Mouse (Mus musculus): ENCODE results near the gene Sult4a1.
"Not testable (repeated sequence)": the region's sequence is repeated elsewhere in the genome, so short reads cannot be mapped to it uniquely, and the experiment has no call there.

Gene Sult4a1

DNA sequence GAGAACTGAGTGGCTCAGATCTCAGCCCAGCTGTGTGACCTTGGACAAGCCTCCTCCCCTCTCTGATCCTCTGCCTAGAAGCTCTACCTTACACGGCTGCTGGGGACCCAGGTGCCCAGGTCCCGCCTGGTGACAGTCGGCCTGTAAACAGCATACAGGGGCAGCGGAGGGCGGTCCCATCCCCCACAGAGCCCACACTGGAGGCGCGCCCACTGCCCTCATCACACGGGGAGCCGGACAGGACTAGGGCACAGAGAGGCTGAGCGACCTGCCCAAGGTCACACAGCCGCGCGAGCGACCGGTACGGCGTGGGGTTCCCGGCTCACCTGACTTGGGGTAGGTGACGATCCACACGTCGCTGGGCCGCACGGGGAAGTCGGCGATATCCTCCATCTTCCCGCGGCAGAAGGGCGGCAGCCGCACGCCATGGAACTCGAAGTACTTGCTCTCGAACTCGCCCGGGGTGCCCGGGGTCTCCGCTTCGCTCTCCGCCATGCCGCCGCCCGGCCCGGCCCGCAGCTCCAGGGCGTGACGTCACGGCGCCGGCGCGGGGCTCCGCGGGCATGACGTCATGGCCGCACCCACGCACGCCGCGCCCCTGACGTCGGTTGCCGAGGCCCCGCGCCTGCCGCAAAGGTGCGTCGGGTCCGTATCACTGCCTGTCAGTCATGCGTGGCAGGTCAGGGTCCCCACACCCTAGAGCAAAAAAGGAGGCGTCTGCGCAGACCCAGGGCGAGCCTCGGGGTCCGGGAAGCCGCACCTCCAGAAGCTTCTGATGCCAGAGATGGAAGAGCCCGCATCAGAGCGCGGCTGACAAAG, at the start of gene Sult4a1:
Gene Sult4a1 (minus strand): TSS at position 650 of the 819 bp plus-strand sequence.
- no peak for DNase-seq (ENCODE audit: low read depth, low spot score)

DNA sequence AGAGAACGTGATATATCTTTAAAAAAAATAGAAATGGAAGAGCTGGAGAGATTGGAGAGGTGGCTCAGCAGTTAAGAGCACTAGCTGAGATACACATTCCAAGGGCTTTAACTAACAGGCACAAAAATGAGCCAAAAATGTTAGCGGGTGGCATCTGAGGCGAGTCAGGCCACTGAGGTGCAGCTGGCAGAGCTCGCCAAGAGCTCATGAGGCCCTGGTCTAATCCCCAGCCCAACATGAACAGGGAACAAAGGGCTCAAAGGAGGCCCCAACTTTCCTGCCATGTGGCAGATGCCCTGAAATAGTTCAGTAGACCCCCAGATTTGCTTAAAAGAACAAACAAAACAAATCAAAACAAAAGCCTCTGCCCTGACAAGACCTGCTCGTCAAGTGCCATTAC, 35.4 kb upstream of the Sult4a1 start:
- DNase-seq (ENCODE audit: low read depth, low spot score) = no peak

DNA sequence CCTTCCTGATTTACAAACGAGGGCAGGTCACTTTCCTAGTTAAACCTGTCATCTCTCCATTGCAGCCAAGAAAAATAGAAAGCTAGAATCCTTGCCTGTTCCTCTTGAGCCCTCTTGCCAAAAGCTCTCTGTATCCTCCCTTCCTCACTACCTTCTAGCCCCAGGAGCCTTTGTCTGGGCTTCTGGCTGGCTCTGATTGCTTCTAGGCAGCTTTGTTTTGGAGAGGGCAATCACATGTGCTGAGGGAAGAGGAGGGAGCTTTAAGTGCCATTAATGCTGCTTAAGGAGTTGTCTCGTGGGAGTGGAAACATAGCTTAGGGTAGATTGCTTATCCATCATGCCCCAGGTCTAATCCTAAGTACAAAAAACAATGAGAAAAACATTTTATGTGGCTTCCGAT, 34.6 kb upstream of the Sult4a1 start:
- DNase-seq (ENCODE audit: low read depth, low spot score) = no peak

DNA sequence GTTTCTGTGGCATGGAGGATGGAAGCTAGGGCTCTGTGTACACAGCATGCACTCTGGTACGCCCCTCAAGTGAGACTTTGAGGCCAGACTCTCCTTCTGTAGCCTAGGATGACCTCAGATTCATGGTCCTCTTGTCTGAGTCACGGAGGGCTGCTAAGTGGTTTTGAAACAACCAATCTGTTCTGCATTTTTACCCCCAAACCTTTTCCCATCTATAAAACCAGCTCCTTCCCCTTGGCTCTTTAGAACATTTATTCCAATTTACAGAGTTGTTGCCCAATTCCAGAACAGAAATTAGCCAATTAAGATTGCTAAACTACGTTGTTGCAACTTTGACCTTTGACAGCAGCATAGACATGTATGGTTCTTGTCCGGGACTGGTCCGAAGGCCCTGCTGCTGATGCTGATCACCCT, 34.0 kb upstream of the Sult4a1 start:
- DNase-seq (ENCODE audit: low read depth, low spot score) = no peak

DNA sequence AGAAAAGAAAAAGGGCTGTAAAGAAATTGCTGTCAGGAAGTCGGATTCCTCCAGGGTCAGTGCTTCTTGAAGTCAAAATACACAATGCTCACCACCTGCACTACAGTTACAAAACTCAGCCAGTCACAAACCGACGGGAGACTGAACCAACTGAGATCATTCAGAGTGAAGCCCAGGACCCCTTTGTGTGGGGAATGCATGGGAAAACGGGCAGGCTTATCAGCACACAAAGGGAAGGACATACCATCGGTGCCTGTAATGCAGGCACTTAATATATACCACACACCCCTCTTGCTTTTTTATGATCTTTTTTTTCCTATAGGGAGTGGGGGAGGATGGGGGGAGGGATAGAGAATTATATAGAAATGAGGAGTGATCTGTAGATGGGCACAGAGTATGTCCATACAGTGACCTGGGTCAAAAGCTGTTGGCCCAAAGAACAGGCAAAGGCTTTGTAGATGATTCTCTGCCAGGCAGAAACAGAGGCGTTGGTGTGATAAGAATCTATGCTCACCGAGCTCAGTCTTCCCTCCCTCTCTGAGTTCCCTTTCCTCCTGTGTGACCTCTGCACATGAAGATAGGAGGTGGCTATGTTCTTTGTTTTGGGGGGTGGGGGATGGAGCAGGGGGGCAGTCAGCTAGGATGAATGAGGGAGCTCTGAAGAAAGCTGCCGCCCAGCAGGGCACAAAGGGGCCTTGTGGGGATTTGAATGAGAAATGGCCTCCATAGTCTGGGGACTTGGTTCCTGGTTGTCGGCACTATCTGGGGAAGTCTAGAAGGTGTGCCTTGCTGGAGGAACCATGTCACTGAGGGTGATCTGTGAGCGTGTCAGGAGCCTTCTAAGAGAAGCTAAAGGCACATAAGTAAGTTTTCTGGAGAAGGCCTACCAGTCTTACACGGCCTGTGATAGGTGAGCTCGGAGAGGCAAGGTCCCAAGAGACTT, 31.2 kb upstream of the Sult4a1 start:
- DNase-seq (ENCODE audit: low read depth, low spot score) = no peak

DNA sequence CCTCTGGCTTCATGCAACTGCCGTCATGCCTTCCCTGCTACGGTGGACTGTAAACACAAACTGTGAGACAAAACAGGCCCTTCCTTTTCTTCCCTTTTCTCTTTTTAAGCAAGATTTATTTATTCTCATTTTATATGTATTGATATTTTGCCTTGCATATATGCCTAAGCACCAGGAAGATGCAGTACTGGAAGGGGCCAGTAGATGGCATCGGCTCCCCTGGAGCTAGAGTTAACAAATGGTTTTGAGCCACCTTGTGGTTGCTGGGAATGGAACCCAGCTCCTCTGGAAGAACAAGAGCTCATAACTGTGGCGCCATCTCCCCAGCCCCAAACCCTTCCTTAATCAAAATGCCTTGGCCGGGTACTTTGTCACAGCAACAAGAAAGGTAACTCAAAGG, 29.9 kb upstream of the Sult4a1 start:
- DNase-seq (ENCODE audit: low read depth, low spot score) = no peak

DNA sequence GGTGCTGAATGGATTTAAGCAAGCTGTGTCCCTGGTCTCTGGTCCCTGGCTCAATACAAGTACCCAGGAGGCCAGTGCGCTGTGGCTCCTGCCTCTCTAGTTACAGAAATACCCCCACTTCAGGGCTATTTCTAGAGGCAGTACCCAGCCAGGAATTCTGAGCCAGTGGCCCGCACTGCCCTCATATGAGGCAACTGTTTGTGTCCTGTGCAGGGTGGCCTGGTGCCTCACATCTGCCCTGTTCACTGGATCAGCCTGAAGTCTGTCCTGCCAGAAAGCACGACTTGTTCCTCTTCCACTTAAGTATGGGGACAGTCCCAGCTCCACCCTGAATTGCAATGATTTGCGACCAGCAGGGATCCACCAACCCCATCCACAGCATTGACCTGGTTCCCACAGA, 27.9 kb upstream of the Sult4a1 start:
- no peak for DNase-seq (ENCODE audit: low read depth, low spot score)

DNA sequence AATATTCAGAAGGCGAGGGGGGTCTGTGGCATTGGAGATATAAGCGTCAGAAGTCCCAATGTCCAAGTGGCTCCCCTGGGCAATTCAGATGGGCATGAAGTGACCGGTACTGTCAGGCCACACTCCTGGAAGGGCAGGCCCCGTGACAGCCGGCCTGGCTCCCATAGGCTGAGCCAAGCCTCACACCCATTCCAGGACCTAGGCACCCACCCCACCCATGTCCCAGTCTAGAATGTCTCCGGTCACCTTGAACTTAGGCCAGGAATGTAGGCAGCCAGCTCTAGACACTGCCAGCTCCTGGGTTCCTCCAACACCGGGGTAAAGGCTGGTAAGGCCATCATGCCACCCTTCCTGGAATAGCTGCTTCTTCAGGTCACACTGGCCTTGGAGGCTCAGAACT, 26.4 kb upstream of the Sult4a1 start:
- DNase-seq (ENCODE audit: low read depth, low spot score) = no peak

DNA sequence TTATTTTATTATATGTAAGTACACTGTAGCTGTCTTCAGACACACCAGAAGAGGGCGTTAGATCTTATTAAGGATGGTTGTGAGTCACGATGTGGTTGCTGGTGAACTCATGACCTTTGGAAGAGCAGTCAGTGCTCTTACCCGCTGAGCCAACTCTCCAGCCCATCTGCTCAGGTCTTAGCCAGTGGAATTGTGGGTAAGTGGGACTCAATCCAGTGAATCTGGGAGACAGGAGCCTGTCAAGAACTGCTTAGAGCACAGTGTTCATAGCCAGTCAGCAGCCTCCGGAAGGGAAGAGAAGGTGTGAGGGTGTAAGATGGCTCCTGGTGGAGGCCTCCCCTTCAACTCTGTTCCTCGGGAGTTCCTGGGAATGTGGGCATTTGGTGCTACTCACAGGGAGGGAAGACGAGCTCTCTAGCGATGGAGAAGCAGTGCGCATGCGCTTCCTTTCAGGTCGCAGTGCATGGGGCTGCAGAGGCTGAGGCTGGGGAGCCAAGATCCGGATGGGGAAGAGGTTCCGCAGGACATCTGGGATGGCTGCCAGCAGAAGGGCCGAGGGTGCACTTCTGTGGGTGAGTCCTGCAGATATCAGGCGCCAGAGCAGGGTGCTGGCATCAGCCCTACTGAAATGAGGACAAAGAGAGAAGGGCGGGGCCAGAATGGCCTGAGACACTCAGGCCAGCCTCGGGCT, 25.7 kb upstream of the Sult4a1 start:
- DNase-seq (ENCODE audit: low read depth, low spot score) = no peak

DNA sequence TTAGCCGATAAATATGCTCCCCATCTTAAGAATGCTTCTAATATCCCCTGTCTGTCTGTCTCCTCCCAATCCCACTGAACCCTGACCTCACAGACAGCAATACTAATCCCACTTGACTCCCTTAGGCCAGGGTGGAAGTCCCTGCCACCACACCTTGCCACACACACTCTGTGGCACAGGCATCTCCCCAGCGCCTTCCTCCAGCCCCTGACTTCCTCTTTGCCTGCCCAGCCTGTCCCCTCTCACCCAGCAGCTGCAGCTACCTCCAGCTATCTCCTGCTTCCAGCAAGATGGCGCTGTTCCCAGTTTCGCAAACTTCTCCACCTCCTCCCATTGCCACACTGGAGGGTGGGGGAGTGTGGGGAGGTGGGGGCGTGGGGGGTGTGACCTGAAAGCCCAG, 21.3 kb upstream of the Sult4a1 start:
- no peak for DNase-seq (ENCODE audit: low read depth, low spot score)

DNA sequence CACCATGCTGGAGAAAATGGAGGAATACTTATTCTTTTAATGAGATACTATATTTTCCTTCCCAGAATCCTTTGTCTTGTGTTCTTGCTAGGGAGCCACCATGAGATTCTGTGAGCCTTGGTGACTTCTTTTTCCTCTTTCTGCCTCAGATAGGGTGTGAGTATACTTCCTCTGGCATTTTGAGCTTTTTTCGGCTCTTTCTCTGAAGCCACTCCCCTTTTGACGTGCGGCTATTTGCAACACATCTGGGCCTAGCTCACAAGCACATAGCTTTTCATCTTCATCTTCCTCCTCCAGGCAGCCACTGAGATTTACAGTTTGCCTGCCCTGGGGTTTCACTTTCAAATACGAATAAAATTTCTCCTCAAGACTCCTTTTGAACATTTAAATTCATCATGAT, 20.9 kb upstream of the Sult4a1 start:
- no peak for DNase-seq (ENCODE audit: low read depth, low spot score)

DNA sequence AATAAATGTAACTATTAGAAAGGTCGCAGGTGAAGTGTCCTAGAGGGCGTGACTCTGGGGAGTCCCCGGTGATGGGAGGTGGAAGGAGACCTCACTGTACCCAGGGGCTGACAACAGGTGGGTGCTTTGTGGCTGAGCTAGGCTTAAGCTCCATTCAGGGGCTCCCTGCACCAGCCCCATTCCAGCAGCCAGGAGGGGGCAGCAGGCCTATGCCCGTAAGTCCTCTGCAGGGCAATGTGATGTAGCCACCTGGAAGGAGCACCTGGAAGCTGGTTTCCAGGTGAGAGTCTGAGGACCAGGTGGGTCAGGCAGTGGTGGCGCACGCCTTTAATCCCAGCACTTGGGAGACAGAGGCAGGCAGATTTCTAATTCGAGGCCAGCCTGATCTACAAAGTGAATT, 18.5 kb upstream of the Sult4a1 start:
- no peak for DNase-seq (ENCODE audit: low read depth, low spot score)

DNA sequence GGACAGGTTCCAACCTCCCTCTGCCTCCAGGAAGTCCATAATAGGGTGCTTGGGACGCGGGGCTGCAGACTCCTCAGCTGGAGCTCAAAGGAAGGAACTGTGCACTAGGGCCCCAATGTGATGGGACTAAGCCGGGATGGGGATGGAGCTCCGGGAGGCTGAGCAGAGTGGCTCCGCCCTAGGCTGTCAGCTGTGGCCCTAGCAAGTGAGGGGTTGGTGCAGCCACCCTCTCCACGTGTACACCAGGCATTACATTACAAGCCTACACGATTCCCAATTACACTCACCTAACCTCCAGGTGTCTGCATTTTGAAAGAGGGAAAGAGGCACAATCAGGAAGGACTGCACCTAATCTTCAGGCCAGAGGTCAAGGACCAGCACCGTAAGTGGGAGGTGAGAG, 17.5 kb upstream of the Sult4a1 start, which contains the start of gene Pnpla5:
Gene Pnpla5 (minus strand): TSS at position 101 of the 400 bp plus-strand sequence.
- no peak for DNase-seq (ENCODE audit: low read depth, low spot score)

DNA sequence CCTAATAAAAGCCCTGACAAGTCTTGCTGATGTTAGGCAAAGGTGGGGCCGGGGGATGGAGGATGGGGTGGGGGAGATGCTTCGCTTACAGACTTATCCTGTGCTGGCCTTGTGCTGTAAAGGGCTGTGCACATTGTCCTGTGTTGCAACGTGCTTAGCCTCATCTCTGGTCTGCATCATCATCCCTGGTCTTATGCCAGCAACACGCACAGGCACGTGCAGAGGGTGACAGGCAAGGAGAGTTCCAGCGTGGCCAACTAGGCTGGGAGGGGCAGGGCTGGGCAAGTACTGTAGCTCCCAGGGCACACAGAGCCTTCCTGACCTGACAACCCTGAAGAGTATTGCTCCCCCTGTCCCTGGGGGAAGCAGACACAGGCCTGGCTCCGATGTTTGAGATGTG, 15.5 kb upstream of the Sult4a1 start:
- DNase-seq (ENCODE audit: low read depth, low spot score) = no peak

DNA sequence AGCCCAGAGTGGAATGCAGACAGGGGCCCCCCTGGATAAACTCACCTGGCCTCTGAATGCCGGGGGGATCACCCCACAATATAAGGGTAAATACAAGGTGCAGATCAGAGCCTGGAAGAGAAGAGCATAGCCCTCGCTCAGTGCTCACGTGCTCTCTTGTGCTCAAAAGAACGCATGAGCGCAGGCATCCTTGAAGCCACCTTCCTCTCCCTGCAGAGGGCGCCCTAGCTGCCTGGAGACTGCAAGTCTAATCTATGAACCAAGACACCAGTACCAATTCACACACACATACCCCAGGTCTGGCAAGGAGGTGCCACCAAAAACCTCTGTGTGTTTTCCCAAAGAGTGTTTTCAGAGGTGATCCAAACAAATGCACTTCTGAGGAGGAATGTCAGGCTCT, 15.1 kb upstream of the Sult4a1 start:
- no peak for DNase-seq (ENCODE audit: low read depth, low spot score)

DNA sequence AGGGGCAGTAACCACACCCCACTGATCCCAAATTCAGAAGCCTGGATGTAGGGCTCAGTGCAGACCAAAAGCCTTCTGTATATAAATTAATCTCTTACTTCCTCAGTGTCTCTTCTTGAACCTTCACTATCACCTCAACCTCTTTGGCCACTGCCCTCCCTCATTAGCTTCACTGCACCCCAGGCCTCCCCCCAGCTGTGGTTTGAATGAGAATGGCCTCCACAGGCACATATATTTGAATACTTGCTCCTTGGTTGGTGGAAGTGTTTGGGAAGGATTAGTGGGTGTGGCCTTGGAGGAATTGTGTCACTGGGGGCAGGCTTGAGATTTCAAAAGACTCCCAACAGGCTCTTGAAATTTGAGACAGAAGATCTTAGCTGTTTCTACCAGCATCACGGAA, 10.9 kb upstream of the Sult4a1 start:
- DNase-seq (ENCODE audit: low read depth, low spot score) = no peak

DNA sequence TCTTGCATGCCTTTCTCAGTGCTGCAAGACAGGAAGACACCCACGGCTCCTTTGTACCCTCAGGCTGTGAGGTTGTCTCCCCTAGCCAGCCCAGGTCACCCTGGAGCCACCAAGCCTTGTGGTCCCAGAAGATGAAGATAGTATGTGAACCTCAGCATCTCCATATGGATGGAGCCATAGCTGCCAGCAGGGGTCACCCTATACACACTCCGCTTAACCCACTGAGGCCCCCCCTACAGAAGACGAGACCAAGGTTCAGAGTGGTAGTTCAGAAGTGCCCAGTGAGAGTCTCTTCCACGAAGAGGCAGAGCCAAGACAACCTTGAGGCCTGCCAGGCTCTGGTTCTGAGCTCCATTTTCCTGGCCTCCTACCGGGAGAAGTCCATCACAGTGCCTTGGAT, 10.2 kb upstream of the Sult4a1 start:
- no peak for DNase-seq (ENCODE audit: low read depth, low spot score)

DNA sequence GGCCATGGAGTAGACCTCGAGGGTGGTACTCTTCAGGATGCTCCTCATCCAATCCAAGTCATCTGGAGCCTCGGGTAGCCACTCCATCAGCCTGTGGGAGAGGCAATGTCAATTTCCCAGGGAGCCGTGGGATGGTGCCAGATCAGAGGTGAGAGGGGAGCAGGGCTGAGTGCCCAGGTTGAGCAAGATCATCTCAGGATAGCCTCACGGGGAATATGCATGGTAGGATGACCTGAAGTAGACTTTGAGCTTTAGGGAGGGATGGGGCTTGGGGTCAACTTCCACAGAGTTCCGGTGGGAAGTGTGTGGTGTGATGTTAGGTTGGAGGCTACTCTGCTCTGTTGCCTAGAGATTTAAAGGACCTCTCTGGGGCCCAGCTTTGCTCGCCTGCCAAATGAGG, 8.3 kb upstream of the Sult4a1 start:
- no peak for DNase-seq (ENCODE audit: low read depth, low spot score)

DNA sequence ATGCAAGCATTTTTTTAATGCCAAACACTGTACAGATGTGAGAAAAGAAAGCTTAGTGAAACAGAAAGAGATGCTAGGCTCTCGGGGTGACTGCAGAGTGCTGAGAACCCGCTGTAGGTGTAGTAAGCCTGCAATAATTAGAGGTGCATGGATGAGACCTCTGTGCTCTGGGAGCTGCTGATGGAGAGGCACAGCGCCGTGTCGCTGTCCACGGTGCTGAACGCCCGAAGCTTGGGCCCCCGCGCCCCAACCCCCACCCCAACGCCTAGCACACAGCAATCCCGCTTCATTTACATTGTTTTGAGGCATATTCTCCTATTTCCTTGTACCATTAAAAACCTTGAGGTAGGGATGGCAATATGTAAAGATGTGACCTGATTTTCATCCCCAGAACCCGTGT, 3.3 kb upstream of the Sult4a1 start:
- no peak for DNase-seq (ENCODE audit: low read depth, low spot score)

DNA sequence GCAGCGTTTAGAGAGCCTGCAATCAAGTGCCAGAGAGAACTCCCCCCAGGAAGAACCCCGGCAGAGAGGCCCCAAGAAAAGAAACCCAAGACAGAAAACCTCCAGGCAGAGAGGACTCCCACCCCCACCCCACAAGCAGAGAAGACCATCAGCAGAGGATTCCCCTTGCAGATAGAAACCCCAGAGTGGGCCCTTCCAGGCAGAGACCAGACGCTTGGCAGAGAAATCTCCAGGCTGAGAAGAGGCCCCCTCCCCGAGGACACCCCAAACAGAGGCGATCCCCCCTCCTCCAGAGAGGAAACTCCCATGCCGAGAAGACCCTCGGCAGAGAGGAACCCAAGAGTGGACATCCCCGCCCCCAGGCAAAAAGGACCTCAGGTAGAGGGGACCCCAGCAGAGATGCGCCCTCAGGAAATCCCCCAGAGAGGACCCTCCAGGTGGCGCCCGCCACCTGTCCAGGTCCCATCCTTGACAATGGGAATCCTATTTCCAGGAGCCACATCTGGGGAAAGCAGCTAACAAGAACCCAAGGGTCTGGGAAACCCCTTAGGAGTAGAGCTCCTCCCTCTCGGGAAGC, 458 bp upstream of the Sult4a1 start:
- no peak for DNase-seq (ENCODE audit: low read depth, low spot score)

DNA sequence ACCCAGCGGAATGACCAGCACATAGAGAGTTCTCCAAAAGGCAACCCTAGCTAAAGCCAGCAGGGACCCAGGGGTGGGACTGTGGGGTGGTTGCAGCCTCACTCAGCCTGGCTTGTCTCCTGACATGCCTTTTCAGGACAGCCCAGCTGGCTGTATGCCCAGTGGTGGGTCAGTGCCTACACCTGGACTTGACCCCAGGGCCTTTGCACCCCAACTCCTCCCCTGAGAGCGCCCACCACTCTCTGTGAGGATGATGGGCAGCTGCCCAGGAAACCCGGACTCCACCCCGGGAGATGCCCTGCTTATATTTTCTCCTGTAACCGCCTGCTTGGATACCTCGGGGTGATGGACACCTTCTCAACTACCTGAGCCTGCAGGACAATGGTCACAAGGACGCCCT, 928 bp downstream of the Sult4a1 start:
- DNase-seq (ENCODE audit: low read depth, low spot score) = no peak

DNA sequence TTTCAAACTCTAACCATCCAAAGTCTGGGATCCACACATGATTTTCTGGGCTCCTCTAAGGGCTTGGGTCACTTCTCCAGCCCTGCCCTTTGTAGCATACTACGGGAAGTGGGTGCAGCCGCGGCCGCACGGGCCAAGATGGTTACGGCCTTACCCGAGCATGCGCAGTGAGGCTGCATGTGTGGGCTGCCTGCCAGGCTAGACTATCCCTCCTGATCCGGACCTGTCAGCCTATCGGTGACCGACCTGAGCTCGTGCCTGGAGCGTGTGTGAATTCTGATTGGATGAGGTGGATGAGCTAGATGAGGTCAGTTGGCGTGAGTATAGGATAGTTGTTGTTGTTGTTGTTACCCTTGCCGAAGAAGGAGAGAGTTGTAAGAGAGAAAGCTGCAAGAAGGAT, 8.0 kb downstream of the Sult4a1 start:
- DNase-seq (ENCODE audit: low read depth, low spot score) = not testable (repeated sequence)

All from retina, adult 2 months (tissue).